Mouse (Mus musculus): ENCODE results near the gene Slc25a45.

GRCm38 (mm10) chr19:5910221-5910620 lies 32.6 kb downstream of the Slc25a45 start:
- no peak for TF ChIP-seq CTCF (IDR thresholded peaks at IDR 0.05; ENCODE audit: low read depth, low read length)
- no peak for TF ChIP-seq POLR2A (IDR thresholded peaks at IDR 0.05; ENCODE audit: insufficient read depth, low read length)
- TF ChIP-seq EP300 (IDR thresholded peaks at IDR 0.05; ENCODE audit: insufficient read depth, low read depth, low read length), result no peak
